Mouse (Mus musculus) neural tube, embryonic 10.5 days (tissue): ENCODE data around the gene Ick.
"Not testable (repeated sequence)": the region's sequence is repeated elsewhere in the genome, so short reads cannot be mapped to it uniquely, and the experiment has no call there.

Source experiments
- DNase-seq: peaks from one replicate; pipeline ENCODE4 v3.0.0-alpha.2; 2017; ENCODE audit warnings: low spot score; ENCODE audit errors: extremely low spot score

Ick gene

GRCm38 (mm10) chr9:78108796-78109239 lies at the start of gene Ick, which contains the start of gene Fbxo9:
TSS of gene Ick (plus strand) at chr9:78109192.
TSS of gene Fbxo9 (minus strand) at chr9:78109065.
- DNase-seq, result peak; percentile 85

GRCm38 (mm10) chr9:78059525-78060120 lies 49.4 kb upstream of the Ick start:
- DNase-seq, result no peak

- DNase-seq, result no peak
These were observed 46.6 kb upstream of the Ick start for GRCm38 (mm10) chr9:78062392-78062791.

- no peak for DNase-seq
These were observed 44.9 kb upstream of the Ick start for GRCm38 (mm10) chr9:78064121-78064520.

- DNase-seq, result no peak
These were observed 38.5 kb upstream of the Ick start for GRCm38 (mm10) chr9:78070496-78070895.

- DNase-seq, result no peak
These were observed 37.4 kb upstream of the Ick start for GRCm38 (mm10) chr9:78071626-78072025.

- not testable (repeated sequence) for DNase-seq
These were observed 35.7 kb upstream of the Ick start for GRCm38 (mm10) chr9:78073291-78073690.

- DNase-seq, result no peak
These were observed 35.2 kb upstream of the Ick start for GRCm38 (mm10) chr9:78073713-78074340.

GRCm38 (mm10) chr9:78075256-78075655 lies 33.7 kb upstream of the Ick start:
- DNase-seq, result no peak

- no peak for DNase-seq
These were observed 30.8 kb upstream of the Ick start for GRCm38 (mm10) chr9:78078240-78078639.

GRCm38 (mm10) chr9:78081835-78082234 lies 27.2 kb upstream of the Ick start:
- DNase-seq, result no peak

- DNase-seq, result no peak
These were observed 24.7 kb upstream of the Ick start for GRCm38 (mm10) chr9:78084341-78084740.

GRCm38 (mm10) chr9:78085722-78086287 lies 23.2 kb upstream of the Ick start:
- DNase-seq, result no peak

- no peak for DNase-seq
These were observed 21.2 kb upstream of the Ick start for GRCm38 (mm10) chr9:78087751-78088150.

- DNase-seq, result no peak
These were observed 20.5 kb upstream of the Ick start for GRCm38 (mm10) chr9:78088521-78088920.

GRCm38 (mm10) chr9:78088971-78089370 lies 20.0 kb upstream of the Ick start:
- no peak for DNase-seq

GRCm38 (mm10) chr9:78089906-78090305 lies 19.1 kb upstream of the Ick start:
- DNase-seq, result no peak

- no peak for DNase-seq
These were observed 18.4 kb upstream of the Ick start for GRCm38 (mm10) chr9:78090596-78090995.

- no peak for DNase-seq
These were observed 13.3 kb upstream of the Ick start for GRCm38 (mm10) chr9:78095686-78096085.

GRCm38 (mm10) chr9:78096376-78096775 lies 12.6 kb upstream of the Ick start:
- DNase-seq, result no peak

GRCm38 (mm10) chr9:78100956-78101355 lies 8.0 kb upstream of the Ick start:
- DNase-seq, result no peak

GRCm38 (mm10) chr9:78101431-78101830 lies 7.6 kb upstream of the Ick start:
- DNase-seq, result no peak
